Mouse (Mus musculus): Measurements from ENCODE around the gene Phactr4.

- no peak; the same call in 1 of the 2 replicates for TF ChIP-seq CTCF (IDR thresholded peaks at IDR 0.05; ENCODE audit: low read depth)
- TF ChIP-seq EP300 (IDR thresholded peaks at IDR 0.05; ENCODE audit: low read depth) = no peak
Observed at GRCm38 (mm10) chr4:132398045-132398774, 24.1 kb downstream of the Phactr4 start.

All from heart, postnatal 0 days (tissue).